Mouse (Mus musculus) layer of hippocampus, postnatal 25 days (tissue): Measurements from ENCODE around the gene Prlr. TPM values are rescaled to one million over a fixed set of nuclear protein-coding genes. Genes with fewer than 3 reads are reported as not detected.

Experiments
- DNase-seq, 2 experiments: peaks; one replicate each; pipeline ENCODE4 v3.0.0; 2022; ENCODE audit warnings: mixed read lengths in 2 of 2, low spot score in 1 of 2; ENCODE audit errors: extremely low spot score in 1 of 2
- total RNA-seq, 2 experiments: library from RNA; stranded (reverse); gene quantifications; 2 replicates each; pipeline ENCODE4 v1.2.3; 2021

Gene Prlr
- total RNA-seq, 2 experiments from 2014 or later, result 2.5 to 4.2 TPM

- DNase-seq, result peak; percentile 24 to 67
Observed at GRCm38 (mm10) chr15:10313522-10314455, 136.8 kb downstream of the Prlr start.

- no peak for DNase-seq
Observed at GRCm38 (mm10) chr15:10325080-10325479, 148.0 kb downstream of the Prlr start, which contains the start of gene Gm21973. TSS of gene Gm21973 (plus strand) at chr15:10325380.

- DNase-seq, result no peak
Observed at GRCm38 (mm10) chr15:10330626-10331025, 153.6 kb downstream of the Prlr start.

- DNase-seq, result no peak
Observed at GRCm38 (mm10) chr15:10332566-10332965, 155.5 kb downstream of the Prlr start.

- DNase-seq, result no peak
Observed at GRCm38 (mm10) chr15:10338606-10339005, 161.6 kb downstream of the Prlr start.

- no peak for DNase-seq
Observed at GRCm38 (mm10) chr15:10347044-10347443, 170.0 kb downstream of the Prlr start.

GRCm38 (mm10) chr15:10358039-10358948, 181.3 kb downstream of the Prlr start, which contains the start of gene Agxt2:
TSS of gene Agxt2 (plus strand) at chr15:10358532.
- no peak for DNase-seq

GRCm38 (mm10) chr15:10366331-10366730, 189.3 kb downstream of the Prlr start:
- DNase-seq, result no peak

- no peak for DNase-seq
Observed at GRCm38 (mm10) chr15:10375404-10375803, 198.4 kb downstream of the Prlr start.

- no peak for DNase-seq
Observed at GRCm38 (mm10) chr15:10378338-10378959, 201.4 kb downstream of the Prlr start.

- DNase-seq, result no peak
Observed at GRCm38 (mm10) chr15:10379757-10380458, 202.9 kb downstream of the Prlr start.

GRCm38 (mm10) chr15:10387263-10387662, 210.2 kb downstream of the Prlr start:
- no peak for DNase-seq

Other genes with a start within 250 kb of the Prlr start
- not detected for gene Gm21973, start 148.1 kb downstream of the Prlr start, total RNA-seq
- gene Agxt2, start 181.3 kb downstream of the Prlr start, total RNA-seq, result not detected